Mouse (Mus musculus): ENCODE results near the gene Gm9736.
"Not testable (repeated sequence)": the region's sequence is repeated elsewhere in the genome, so short reads cannot be mapped to it uniquely, and the experiment has no call there.

Gm9736 gene

DNA sequence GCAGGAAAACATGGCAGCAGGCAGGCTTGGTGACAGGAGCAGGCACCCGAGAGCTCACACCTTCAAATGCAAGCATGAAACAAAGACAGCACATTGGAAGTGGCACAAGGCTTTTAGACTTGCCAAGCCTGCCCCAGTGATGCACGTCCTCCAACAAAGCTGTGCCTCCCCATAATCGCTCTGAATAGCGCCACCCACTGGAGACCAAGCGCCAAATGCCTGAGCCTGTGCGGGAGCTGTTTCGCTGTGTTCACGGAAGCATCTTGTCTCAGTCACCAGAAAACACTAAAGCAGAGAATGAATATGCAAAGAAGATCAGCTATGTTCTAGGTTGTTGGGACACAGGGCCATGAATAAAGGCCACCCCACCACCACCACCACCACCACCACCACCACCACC is 26.3 kb downstream of the Gm9736 start:
- DNase-seq: no peak

- not testable (repeated sequence) for DNase-seq
Observed at GRCm38 (mm10) chr10:77720299-77720698, 30.9 kb downstream of the Gm9736 start, which contains the start of gene Krtap12-1. Gene Krtap12-1 (plus strand): TSS chr10:77720599.

GRCm38 (mm10) chr10:77715507-77715906 is 35.6 kb downstream of the Gm9736 start, which contains the start of gene Gm10142:
Gene Gm10142 (plus strand): TSS chr10:77715807.
- DNase-seq: no peak

DNA sequence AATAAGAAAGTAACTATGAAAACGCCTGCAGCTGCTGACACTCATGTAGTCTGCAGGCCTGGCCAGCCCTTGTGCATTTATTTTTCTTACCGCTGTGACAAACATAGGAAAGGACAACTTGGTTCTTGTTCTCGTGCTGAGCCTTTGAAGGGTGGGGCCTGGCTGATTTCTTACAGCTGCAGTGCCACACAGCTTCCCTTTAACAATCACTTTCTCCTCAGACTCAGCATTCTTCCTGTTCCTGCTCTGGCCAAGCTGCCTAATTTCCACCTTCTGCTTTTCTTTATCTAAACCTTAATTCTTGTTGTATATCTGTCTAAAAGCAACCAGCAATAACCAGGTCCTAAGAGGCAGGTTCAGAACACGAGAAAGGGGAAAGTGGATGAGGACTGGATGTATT is 37.4 kb downstream of the Gm9736 start:
- no peak for DNase-seq

DNA sequence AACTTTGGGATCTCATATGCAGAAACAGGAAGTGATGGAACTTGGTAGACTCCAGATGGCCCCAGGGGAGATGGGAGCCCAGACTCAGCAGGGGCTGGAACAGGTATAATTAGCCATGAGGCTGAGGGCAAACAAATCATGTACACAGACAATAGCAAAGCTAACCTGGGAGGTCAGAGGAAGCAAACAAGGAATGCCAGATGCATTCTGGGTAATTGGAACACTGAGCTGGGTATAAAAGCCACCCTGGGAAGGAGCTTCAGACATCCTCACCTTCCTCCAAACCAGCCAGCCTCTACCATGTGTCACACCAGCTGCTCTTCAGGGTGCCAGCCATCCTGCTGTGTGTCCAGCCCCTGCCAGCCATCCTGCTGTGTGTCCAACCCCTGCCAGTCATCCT is 40.0 kb downstream of the Gm9736 start, which contains the start of gene Gm10024:
Gene Gm10024, plus strand, starts transcription at position 301 of the 400 bp plus-strand sequence.
- not testable (repeated sequence) for DNase-seq

DNA sequence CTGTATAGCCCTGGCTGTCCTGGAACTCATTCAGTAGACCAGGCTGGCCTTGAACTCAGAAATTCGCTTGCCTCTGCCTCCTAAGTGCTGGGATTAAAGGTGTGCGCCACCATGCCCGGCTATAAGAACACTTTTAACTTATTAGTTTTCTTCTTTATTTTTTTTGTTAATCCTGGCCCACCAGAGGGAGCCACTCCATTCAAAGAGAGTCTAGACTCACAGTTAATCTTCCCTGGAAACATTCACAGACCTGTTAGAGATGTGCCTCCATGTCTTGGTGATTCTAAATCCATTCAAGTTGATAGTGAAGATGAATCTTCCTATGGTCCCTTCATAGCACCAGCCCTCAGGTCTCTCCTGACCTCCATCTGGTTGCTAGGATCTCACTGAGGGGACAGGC is 41.3 kb downstream of the Gm9736 start:
- no peak for DNase-seq

GRCm38 (mm10) chr10:77706326-77706725 is 44.8 kb downstream of the Gm9736 start, which contains the start of gene Gm10272:
Gene Gm10272 (plus strand): TSS chr10:77706626.
- no peak for DNase-seq
